Mouse (Mus musculus) bone marrow macrophage, adult 2 months (primary cell): Measurements from ENCODE around the gene Nfib.

Experiments
- CTCF ChIP-seq: IDR thresholded peaks from 2 replicates; pipeline ENCODE4 v1.5.1; 2012; ENCODE audit warnings: low read depth, mild to moderate bottlenecking, low read length, moderate library complexity
- POLR2A ChIP-seq: IDR thresholded peaks from 2 replicates; pipeline ENCODE4 v1.6.1; 2012; ENCODE audit warnings: mild to moderate bottlenecking, low read depth, low read length, borderline replicate concordance

- TF ChIP-seq CTCF (no peak), POLR2A (no peak)
These were observed 59.9 kb downstream of the Nfib start for GRCm38 (mm10) chr4:82645679-82646078.
